Mouse (Mus musculus): ENCODE measurements around the gene Kcng4. TPM values are rescaled to one million over a fixed set of nuclear protein-coding genes. Genes with fewer than 3 reads are reported as not detected.

Kcng4 gene
- polyA plus RNA-seq, 1 experiment, result not detected

DNA sequence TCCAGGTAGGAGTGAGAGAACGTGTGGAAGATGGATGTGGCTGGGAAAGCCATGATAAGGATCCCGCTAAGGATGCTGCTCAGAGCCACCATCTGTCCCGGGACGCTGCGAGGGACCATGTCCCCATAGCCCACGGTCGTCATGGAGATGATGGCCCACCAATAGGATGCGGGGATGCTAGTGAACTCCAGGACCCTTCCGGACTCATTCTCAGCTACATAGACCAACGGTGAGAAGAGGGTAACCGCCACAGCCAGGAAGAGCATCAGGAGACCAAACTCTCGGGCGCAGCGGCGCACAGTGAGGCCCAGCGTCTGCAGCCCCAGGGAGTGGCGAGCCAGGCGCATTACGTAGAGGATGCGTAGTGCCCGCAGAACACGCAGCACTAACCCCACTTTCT lies 9.7 kb downstream of the Kcng4 start:
- Histone ChIP-seq H3K36me3 (ENCODE audit: control insufficient read depth, insufficient read depth) (no peaks in the 10 kb centered on the region), H3K79me2 (ENCODE audit: control insufficient read depth, insufficient read depth) (no peaks in the 10 kb centered on the region), H3K4me2 (ENCODE audit: low read depth) (no peak overlapping the region), H3K4me3 (no peak overlapping the region), H3K27me3 (ENCODE audit: control insufficient read depth, insufficient read depth, insufficient read length) (peaks cover 91% of the 10 kb centered on the region), H3ac (ENCODE audit: control insufficient read depth, insufficient read length) (no peak overlapping the region)
- no peak for TF ChIP-seq MAX (IDR thresholded peaks at IDR 0.05; ENCODE audit: low read depth)
- TF ChIP-seq POLR2A (IDR thresholded peaks at IDR 0.05; ENCODE audit: insufficient read length, low read depth), result no peak
- TF ChIP-seq TCF3 (IDR thresholded peaks at IDR 0.05; ENCODE audit: insufficient read length, low read depth), result no peak
- TF ChIP-seq CEBPB (IDR thresholded peaks at IDR 0.05; ENCODE audit: insufficient read depth, poor library complexity, severe bottlenecking), result no peak
- TF ChIP-seq SRF (IDR thresholded peaks at IDR 0.05; ENCODE audit: control insufficient read depth, insufficient read length, low read depth), result no peak
- no peak for TF ChIP-seq MYOD1 (IDR thresholded peaks at IDR 0.05; ENCODE audit: control insufficient read depth in 1 of 3, insufficient read length in 2 of 3, low read depth in 2 of 3)
- no peak for TF ChIP-seq USF1 (IDR thresholded peaks at IDR 0.05; ENCODE audit: low read depth)
- no peak for TF ChIP-seq TCF12 (IDR thresholded peaks at IDR 0.05; ENCODE audit: insufficient read depth, poor library complexity, severe bottlenecking)
- no peak for TF ChIP-seq REST (IDR thresholded peaks at IDR 0.05; ENCODE audit: insufficient read depth, insufficient read length)
- TF ChIP-seq POLR2AphosphoS2 (IDR thresholded peaks at IDR 0.05; ENCODE audit: insufficient read length, low read depth), result no peak
- no peak for TF ChIP-seq E2F4 (IDR thresholded peaks at IDR 0.05; ENCODE audit: insufficient read depth)

DNA sequence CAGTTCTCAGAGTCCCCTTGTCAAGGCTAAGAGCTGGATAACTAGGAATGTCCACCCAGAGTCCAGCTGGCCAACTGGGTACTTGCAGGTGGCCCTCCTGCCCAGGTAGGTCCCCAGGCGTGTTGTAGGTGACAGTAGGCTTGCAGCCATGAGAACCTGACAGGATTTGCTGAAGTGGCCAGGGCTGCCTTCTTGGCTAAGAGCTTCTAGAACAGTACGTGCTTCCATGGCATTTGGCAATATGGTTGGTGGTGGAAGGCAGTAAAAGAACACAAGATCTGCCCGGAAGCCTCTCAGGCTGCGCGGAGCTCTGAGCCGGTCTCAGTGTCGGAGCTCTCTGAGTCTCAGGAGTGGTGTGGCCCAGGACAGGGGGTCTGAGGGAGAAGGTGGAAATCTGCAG lies 10.6 kb downstream of the Kcng4 start:
- Histone ChIP-seq H3K79me2 (ENCODE audit: control insufficient read depth, insufficient read depth) (no peaks in the 10 kb centered on the region), H3ac (ENCODE audit: control insufficient read depth, insufficient read length) (no peak overlapping the region), H3K4me2 (ENCODE audit: low read depth) (no peak overlapping the region), H3K27me3 (ENCODE audit: control insufficient read depth, insufficient read depth, insufficient read length) (peaks cover 89% of the 10 kb centered on the region), H3K4me3 (no peak overlapping the region), H3K36me3 (ENCODE audit: control insufficient read depth, insufficient read depth) (no peaks in the 10 kb centered on the region)
- TF ChIP-seq E2F4 (IDR thresholded peaks at IDR 0.05; ENCODE audit: insufficient read depth), result no peak

DNA sequence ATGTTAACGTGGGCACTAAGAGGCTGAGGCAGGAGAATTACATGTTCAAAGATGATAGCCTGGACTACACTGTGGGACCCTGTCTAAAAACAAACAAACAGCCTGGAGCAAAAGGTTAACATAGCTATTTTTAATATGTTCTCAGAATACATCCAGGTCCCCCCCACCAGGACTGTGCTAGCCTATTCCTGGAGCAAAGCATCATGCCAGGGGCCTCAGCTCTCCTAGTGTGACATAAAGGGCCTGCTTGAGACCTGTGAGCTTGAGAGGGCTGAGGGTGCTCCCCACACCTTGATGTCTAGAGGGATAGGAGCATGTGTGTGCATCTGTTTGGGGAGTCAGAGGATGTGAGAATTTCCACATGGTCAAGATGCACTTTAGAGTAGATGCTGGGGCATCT lies 11.7 kb downstream of the Kcng4 start:
- no peak overlapping the region for H3K4me2 ChIP-seq (ENCODE audit: low read depth)
- H3K27me3 ChIP-seq (ENCODE audit: control insufficient read depth, insufficient read depth, insufficient read length), result peaks cover 79% of the 10 kb centered on the region

DNA sequence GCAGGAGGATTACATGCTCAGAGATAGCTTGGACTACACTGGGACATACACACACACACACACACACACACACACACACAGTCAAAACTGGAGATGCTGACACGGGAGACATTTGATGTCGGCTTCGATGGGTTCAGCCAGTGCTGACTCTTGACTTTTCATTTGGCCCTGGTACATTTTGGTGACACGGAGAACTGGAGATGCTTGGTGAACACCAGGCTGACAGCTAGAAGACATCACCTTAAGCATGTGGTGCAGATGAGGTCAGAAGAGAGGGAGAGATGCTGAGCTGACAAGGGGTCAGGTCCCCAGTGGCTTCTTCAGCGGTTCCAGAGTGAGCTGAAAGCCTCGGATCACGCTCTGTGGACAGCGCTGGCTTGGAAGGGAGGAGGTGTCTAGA lies 12.4 kb downstream of the Kcng4 start:
- no peak overlapping the region for H3ac ChIP-seq (ENCODE audit: control insufficient read depth, insufficient read length)
- no peaks in the 10 kb centered on the region for H3K36me3 ChIP-seq (ENCODE audit: control insufficient read depth, insufficient read depth)
- H3K4me3 ChIP-seq, result no peak overlapping the region
- no peak for TF ChIP-seq MYOD1 (IDR thresholded peaks at IDR 0.05; ENCODE audit: control insufficient read depth in 1 of 3, insufficient read length in 2 of 3, low read depth in 2 of 3)
- TF ChIP-seq SRF (IDR thresholded peaks at IDR 0.05; ENCODE audit: control insufficient read depth, insufficient read length, low read depth), result no peak
- TF ChIP-seq MYOG (IDR thresholded peaks at IDR 0.05; ENCODE audit: control insufficient read depth in 1 of 3, insufficient read depth in 1 of 3, insufficient read length in 2 of 3, low read depth in 2 of 3), result no peak
- TF ChIP-seq USF1 (IDR thresholded peaks at IDR 0.05; ENCODE audit: low read depth), result no peak
- TF ChIP-seq TCF3 (IDR thresholded peaks at IDR 0.05; ENCODE audit: insufficient read length, low read depth), result no peak
- no peak for TF ChIP-seq REST (IDR thresholded peaks at IDR 0.05; ENCODE audit: insufficient read depth, insufficient read length)
- no peak for TF ChIP-seq TCF12 (IDR thresholded peaks at IDR 0.05; ENCODE audit: insufficient read depth, poor library complexity, severe bottlenecking)
- TF ChIP-seq E2F4 (IDR thresholded peaks at IDR 0.05; ENCODE audit: insufficient read depth), result no peak
- peaks cover 80% of the 10 kb centered on the region for H3K27me3 ChIP-seq (ENCODE audit: control insufficient read depth, insufficient read depth, insufficient read length)
- H3K79me2 ChIP-seq (ENCODE audit: control insufficient read depth, insufficient read depth), result no peaks in the 10 kb centered on the region
- no peak overlapping the region for H3K4me2 ChIP-seq (ENCODE audit: low read depth)

More for the DNA sequence above, 11.7 kb downstream of the Kcng4 start:
- no peak for TF ChIP-seq E2F4 (IDR thresholded peaks at IDR 0.05; ENCODE audit: insufficient read depth)
- no peak for TF ChIP-seq TCF3 (IDR thresholded peaks at IDR 0.05; ENCODE audit: insufficient read length, low read depth)
- no peak for TF ChIP-seq TCF12 (IDR thresholded peaks at IDR 0.05; ENCODE audit: insufficient read depth, poor library complexity, severe bottlenecking)
- TF ChIP-seq REST (IDR thresholded peaks at IDR 0.05; ENCODE audit: insufficient read depth, insufficient read length), result no peak
- TF ChIP-seq CEBPB (IDR thresholded peaks at IDR 0.05; ENCODE audit: insufficient read depth, poor library complexity, severe bottlenecking), result no peak
- no peak for TF ChIP-seq MYOD1 (IDR thresholded peaks at IDR 0.05; ENCODE audit: control insufficient read depth in 1 of 3, insufficient read length in 2 of 3, low read depth in 2 of 3)
- TF ChIP-seq SRF (IDR thresholded peaks at IDR 0.05; ENCODE audit: control insufficient read depth, insufficient read length, low read depth), result no peak
- no peak for TF ChIP-seq POLR2AphosphoS2 (IDR thresholded peaks at IDR 0.05; ENCODE audit: insufficient read length, low read depth)
- TF ChIP-seq POLR2A (IDR thresholded peaks at IDR 0.05; ENCODE audit: insufficient read length, low read depth), result no peak
- TF ChIP-seq USF1 (IDR thresholded peaks at IDR 0.05; ENCODE audit: low read depth), result no peak
- no peak for TF ChIP-seq MYOG (IDR thresholded peaks at IDR 0.05; ENCODE audit: control insufficient read depth in 1 of 3, insufficient read depth in 1 of 3, insufficient read length in 2 of 3, low read depth in 2 of 3)
- TF ChIP-seq MAX (IDR thresholded peaks at IDR 0.05; ENCODE audit: low read depth), result no peak
- no peak overlapping the region for H3K4me3 ChIP-seq
- no peaks in the 10 kb centered on the region for H3K36me3 ChIP-seq (ENCODE audit: control insufficient read depth, insufficient read depth)
- no peak overlapping the region for H3ac ChIP-seq (ENCODE audit: control insufficient read depth, insufficient read length)
- H3K79me2 ChIP-seq (ENCODE audit: control insufficient read depth, insufficient read depth), result no peaks in the 10 kb centered on the region

DNA sequence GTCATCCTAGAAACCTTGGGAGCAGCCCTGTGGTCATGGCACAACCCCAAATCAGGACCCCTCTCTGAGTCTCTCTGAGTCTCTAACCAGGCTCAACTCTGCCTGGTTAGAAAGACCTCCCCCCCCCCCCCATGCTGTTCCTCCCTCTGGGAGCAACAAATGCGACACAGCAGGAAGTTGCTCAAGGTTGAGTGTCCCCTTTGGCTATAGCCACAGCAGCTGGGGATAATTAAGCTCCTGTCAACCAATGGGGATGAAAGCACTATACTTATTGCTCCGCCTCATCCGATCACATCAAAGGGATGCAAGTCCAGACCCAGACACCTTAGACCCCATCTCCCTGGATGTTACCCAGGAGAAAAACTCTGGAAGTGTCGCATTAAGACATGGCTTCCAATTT lies 12.9 kb downstream of the Kcng4 start:
- no peak for TF ChIP-seq CEBPB (IDR thresholded peaks at IDR 0.05; ENCODE audit: insufficient read depth, poor library complexity, severe bottlenecking)
- TF ChIP-seq TCF12 (IDR thresholded peaks at IDR 0.05; ENCODE audit: insufficient read depth, poor library complexity, severe bottlenecking), result no peak
- no peak for TF ChIP-seq E2F4 (IDR thresholded peaks at IDR 0.05; ENCODE audit: insufficient read depth)
- no peak for TF ChIP-seq USF1 (IDR thresholded peaks at IDR 0.05; ENCODE audit: low read depth)
- TF ChIP-seq TCF3 (IDR thresholded peaks at IDR 0.05; ENCODE audit: insufficient read length, low read depth), result no peak
- TF ChIP-seq REST (IDR thresholded peaks at IDR 0.05; ENCODE audit: insufficient read depth, insufficient read length), result no peak
- TF ChIP-seq MYOG (IDR thresholded peaks at IDR 0.05; ENCODE audit: control insufficient read depth in 1 of 3, insufficient read depth in 1 of 3, insufficient read length in 2 of 3, low read depth in 2 of 3), result no peak
- TF ChIP-seq MAX (IDR thresholded peaks at IDR 0.05; ENCODE audit: low read depth), result no peak
- TF ChIP-seq POLR2AphosphoS2 (IDR thresholded peaks at IDR 0.05; ENCODE audit: insufficient read length, low read depth), result no peak
- no peak for TF ChIP-seq MYOD1 (IDR thresholded peaks at IDR 0.05; ENCODE audit: control insufficient read depth in 1 of 3, insufficient read length in 2 of 3, low read depth in 2 of 3)
- no peak for TF ChIP-seq SRF (IDR thresholded peaks at IDR 0.05; ENCODE audit: control insufficient read depth, insufficient read length, low read depth)
- TF ChIP-seq POLR2A (IDR thresholded peaks at IDR 0.05; ENCODE audit: insufficient read length, low read depth), result no peak
- Histone ChIP-seq H3K4me2 (ENCODE audit: low read depth) (no peak overlapping the region), H3ac (ENCODE audit: control insufficient read depth, insufficient read length) (no peak overlapping the region), H3K79me2 (ENCODE audit: control insufficient read depth, insufficient read depth) (no peaks in the 10 kb centered on the region), H3K36me3 (ENCODE audit: control insufficient read depth, insufficient read depth) (no peaks in the 10 kb centered on the region), H3K27me3 (ENCODE audit: control insufficient read depth, insufficient read depth, insufficient read length) (peaks cover 81% of the 10 kb centered on the region), H3K4me3 (no peak overlapping the region)

Measured in myocyte (in vitro differentiated cells).